Mouse (Mus musculus) myocyte (in vitro differentiated cells): ENCODE data around the gene Slc35c1. TPM values are rescaled to one million over a fixed set of nuclear protein-coding genes. Genes with fewer than 3 reads are reported as not detected.

Experiments used
- H3K27me3 ChIP-seq: one replicate; pipeline ENCODE4 v1.6.1; 2011; ENCODE audit not compliant: control insufficient read depth, insufficient read depth, insufficient read length
- H3K36me3 ChIP-seq: one replicate; pipeline ENCODE4 v1.6.1; 2011; ENCODE audit not compliant: control insufficient read depth, insufficient read depth
- H3K4me2 ChIP-seq: one replicate; pipeline ENCODE4 v1.6.1; 2011; ENCODE audit warnings: low read depth, control low read depth
- H3K4me3 ChIP-seq: one replicate; pipeline ENCODE4 v1.5.1; 2011; ENCODE audit warnings: mild to moderate bottlenecking, control low read depth, moderate library complexity
- H3K79me2 ChIP-seq: one replicate; pipeline ENCODE4 v1.6.1; 2011; ENCODE audit not compliant: control insufficient read depth, insufficient read depth
- H3ac ChIP-seq: one replicate; pipeline ENCODE4 v1.6.1; 2011; ENCODE audit not compliant: control insufficient read depth, insufficient read length
- CEBPB ChIP-seq: IDR thresholded peaks from 2 replicates; pipeline ENCODE4 v1.6.1; 2011; ENCODE audit warnings: mild to moderate bottlenecking, moderate library complexity; ENCODE audit not compliant: poor library complexity, insufficient read depth, severe bottlenecking
- E2F4 ChIP-seq: IDR thresholded peaks from one replicate; pipeline ENCODE4 v1.6.1; 2011; ENCODE audit warnings: mild to moderate bottlenecking, control low read depth, moderate library complexity; ENCODE audit not compliant: insufficient read depth
- MAX ChIP-seq: IDR thresholded peaks from one replicate; pipeline ENCODE4 v1.6.1; 2011; ENCODE audit warnings: low read depth, mild to moderate bottlenecking, control low read depth
- MYOD1 ChIP-seq, 3 experiments: IDR thresholded peaks; one replicate each; pipeline ENCODE4 v1.6.1; 2011; ENCODE audit warnings: control low read depth in 2 of 3, low read depth in 2 of 3, mild to moderate bottlenecking in 2 of 3, moderate library complexity in 1 of 3; ENCODE audit not compliant: insufficient read length in 2 of 3, control insufficient read depth in 1 of 3
- MYOG ChIP-seq, 3 experiments: IDR thresholded peaks; one replicate each; pipeline ENCODE4 v1.6.1; 2011; ENCODE audit warnings: control low read depth in 2 of 3, low read depth in 2 of 3, mild to moderate bottlenecking in 2 of 3; ENCODE audit not compliant: insufficient read length in 2 of 3, control insufficient read depth in 1 of 3, insufficient read depth in 1 of 3
- POLR2A ChIP-seq: IDR thresholded peaks from one replicate; pipeline ENCODE4 v1.6.1; 2011; ENCODE audit warnings: low read depth, mild to moderate bottlenecking, control low read depth, moderate library complexity; ENCODE audit not compliant: insufficient read length
- POLR2AphosphoS2 ChIP-seq: IDR thresholded peaks from one replicate; pipeline ENCODE4 v1.6.1; 2011; ENCODE audit warnings: low read depth, control low read depth; ENCODE audit not compliant: insufficient read length
- REST ChIP-seq: IDR thresholded peaks from one replicate; pipeline ENCODE4 v1.6.1; 2011; ENCODE audit warnings: mild to moderate bottlenecking, control low read depth, moderate library complexity; ENCODE audit not compliant: insufficient read depth, insufficient read length
- SRF ChIP-seq: IDR thresholded peaks from one replicate; pipeline ENCODE4 v1.6.1; 2011; ENCODE audit warnings: low read depth; ENCODE audit not compliant: control insufficient read depth, insufficient read length
- TCF12 ChIP-seq: IDR thresholded peaks from one replicate; pipeline ENCODE4 v1.6.1; 2011; ENCODE audit warnings: mild to moderate bottlenecking, control low read depth; ENCODE audit not compliant: poor library complexity, insufficient read depth, severe bottlenecking
- TCF3 ChIP-seq: IDR thresholded peaks from one replicate; pipeline ENCODE4 v1.6.1; 2011; ENCODE audit warnings: low read depth, control low read depth; ENCODE audit not compliant: insufficient read length
- USF1 ChIP-seq: IDR thresholded peaks from one replicate; pipeline ENCODE4 v1.6.1; 2011; ENCODE audit warnings: low read depth, mild to moderate bottlenecking, control low read depth, moderate library complexity
- polyA plus RNA-seq: library from polyadenylated mRNA; unstranded; fragments of >200 nt; fragmentation: generic; extraction: Trizol; gene quantifications from one replicate; pipeline ENCODE4 v1.2.1, GENCODE M21; 2012; ENCODE audit warnings: missing spikeins

Gene Slc35c1
- polyA plus RNA-seq, 1 experiment: 13.8 TPM

GRCm38 (mm10) chr2:92475711-92476110, 15.4 kb upstream of the Slc35c1 start:
- H3K4me3 ChIP-seq: no peak overlapping the region
- H3K27me3 ChIP-seq: no peaks in the 10 kb centered on the region
- no peaks in the 10 kb centered on the region for H3K79me2 ChIP-seq
- no peak overlapping the region for H3K4me2 ChIP-seq
- no peak overlapping the region for H3ac ChIP-seq
- TF ChIP-seq CEBPB (no peak), E2F4 (no peak), TCF3 (no peak), MAX (no peak), SRF (no peak), POLR2AphosphoS2 (no peak), POLR2A (no peak), TCF12 (no peak), MYOD1 (IDR thresholded peaks at IDR 0.05; ENCODE audit: control insufficient read depth in 1 of 3, insufficient read length in 2 of 3, low read depth in 2 of 3) (no peak), REST (no peak), MYOG (IDR thresholded peaks at IDR 0.05; ENCODE audit: control insufficient read depth in 1 of 3, insufficient read depth in 1 of 3, insufficient read length in 2 of 3, low read depth in 2 of 3) (no peak), USF1 (no peak)
- H3K36me3 ChIP-seq: no peaks in the 10 kb centered on the region

GRCm38 (mm10) chr2:92474920-92475319, 14.6 kb upstream of the Slc35c1 start:
- Histone ChIP-seq H3K79me2 (no peaks in the 10 kb centered on the region), H3K36me3 (no peaks in the 10 kb centered on the region), H3K4me2 (no peak overlapping the region), H3K27me3 (no peaks in the 10 kb centered on the region), H3ac (no peak overlapping the region), H3K4me3 (no peak overlapping the region)
- no peak for TF ChIP-seq POLR2A
- TF ChIP-seq CEBPB: no peak
- no peak for TF ChIP-seq POLR2AphosphoS2
- no peak for TF ChIP-seq TCF12
- TF ChIP-seq TCF3: no peak
- TF ChIP-seq REST: no peak
- TF ChIP-seq E2F4: no peak
- no peak for TF ChIP-seq MYOD1 (IDR thresholded peaks at IDR 0.05; ENCODE audit: control insufficient read depth in 1 of 3, insufficient read length in 2 of 3, low read depth in 2 of 3)
- TF ChIP-seq SRF: no peak

GRCm38 (mm10) chr2:92471886-92472670, 11.7 kb upstream of the Slc35c1 start:
- no peak overlapping the region for H3K4me2 ChIP-seq
- no peak overlapping the region for H3K4me3 ChIP-seq
- no peaks in the 10 kb centered on the region for H3K36me3 ChIP-seq
- TF ChIP-seq USF1: no peak
- no peak for TF ChIP-seq POLR2AphosphoS2
- TF ChIP-seq POLR2A: no peak
- TF ChIP-seq SRF: no peak
- TF ChIP-seq E2F4: no peak
- TF ChIP-seq CEBPB: no peak
- no peak for TF ChIP-seq MAX
- no peak for TF ChIP-seq TCF12
- TF ChIP-seq MYOD1 (IDR thresholded peaks at IDR 0.05; ENCODE audit: control insufficient read depth in 1 of 3, insufficient read length in 2 of 3, low read depth in 2 of 3): no peak
- TF ChIP-seq MYOG (IDR thresholded peaks at IDR 0.05; ENCODE audit: control insufficient read depth in 1 of 3, insufficient read depth in 1 of 3, insufficient read length in 2 of 3, low read depth in 2 of 3): no peak
- TF ChIP-seq TCF3: no peak
- no peak for TF ChIP-seq REST
- no peaks in the 10 kb centered on the region for H3K79me2 ChIP-seq
- H3ac ChIP-seq: no peak overlapping the region
- no peaks in the 10 kb centered on the region for H3K27me3 ChIP-seq

GRCm38 (mm10) chr2:92464690-92465089, 4.4 kb upstream of the Slc35c1 start:
- no peaks in the 10 kb centered on the region for H3K79me2 ChIP-seq
- no peaks in the 10 kb centered on the region for H3K27me3 ChIP-seq
- H3K4me3 ChIP-seq: no peak overlapping the region
- peak overlapping the region; percentile 69 for H3K4me2 ChIP-seq
- no peak for TF ChIP-seq TCF3
- no peak for TF ChIP-seq USF1
- no peak for TF ChIP-seq POLR2A
- peak in 2 of 3 experiments; percentile 35 to 88 for TF ChIP-seq MYOD1 (IDR thresholded peaks at IDR 0.05; ENCODE audit: control insufficient read depth in 1 of 3, insufficient read length in 2 of 3, low read depth in 2 of 3)
- TF ChIP-seq MYOG (IDR thresholded peaks at IDR 0.05; ENCODE audit: control insufficient read depth in 1 of 3, insufficient read depth in 1 of 3, insufficient read length in 2 of 3, low read depth in 2 of 3): peak in 2 of 3 experiments; percentile 48 to 85
- TF ChIP-seq MAX: no peak
- TF ChIP-seq E2F4: no peak
- no peak for TF ChIP-seq REST
- TF ChIP-seq TCF12: peak; percentile 33
- peak; percentile 87 for TF ChIP-seq CEBPB
- TF ChIP-seq SRF: no peak
- no peak for TF ChIP-seq POLR2AphosphoS2
- H3K36me3 ChIP-seq: no peaks in the 10 kb centered on the region
- no peak overlapping the region for H3ac ChIP-seq
